Mouse (Mus musculus) sigmoid colon, adult 10 weeks (tissue): ENCODE measurements around the gene Hist1h3h. TPM values are rescaled to one million over a fixed set of nuclear protein-coding genes. Genes with fewer than 3 reads are reported as not detected.

Source experiments
- polyA plus RNA-seq: library from polyadenylated mRNA; stranded (reverse); fragments of 350-450 nt; fragmentation: Illumina TruSeq; extraction: RNeasy Lipid Tissue Mini Kit (QIAGEN cat#74804); gene quantifications from one replicate; pipeline ENCODE4 v1.2.3, GENCODE M21; 2014; ENCODE audit warnings: low read depth, low replicate concordance

Hist1h3h gene
- not detected for polyA plus RNA-seq

DNA sequence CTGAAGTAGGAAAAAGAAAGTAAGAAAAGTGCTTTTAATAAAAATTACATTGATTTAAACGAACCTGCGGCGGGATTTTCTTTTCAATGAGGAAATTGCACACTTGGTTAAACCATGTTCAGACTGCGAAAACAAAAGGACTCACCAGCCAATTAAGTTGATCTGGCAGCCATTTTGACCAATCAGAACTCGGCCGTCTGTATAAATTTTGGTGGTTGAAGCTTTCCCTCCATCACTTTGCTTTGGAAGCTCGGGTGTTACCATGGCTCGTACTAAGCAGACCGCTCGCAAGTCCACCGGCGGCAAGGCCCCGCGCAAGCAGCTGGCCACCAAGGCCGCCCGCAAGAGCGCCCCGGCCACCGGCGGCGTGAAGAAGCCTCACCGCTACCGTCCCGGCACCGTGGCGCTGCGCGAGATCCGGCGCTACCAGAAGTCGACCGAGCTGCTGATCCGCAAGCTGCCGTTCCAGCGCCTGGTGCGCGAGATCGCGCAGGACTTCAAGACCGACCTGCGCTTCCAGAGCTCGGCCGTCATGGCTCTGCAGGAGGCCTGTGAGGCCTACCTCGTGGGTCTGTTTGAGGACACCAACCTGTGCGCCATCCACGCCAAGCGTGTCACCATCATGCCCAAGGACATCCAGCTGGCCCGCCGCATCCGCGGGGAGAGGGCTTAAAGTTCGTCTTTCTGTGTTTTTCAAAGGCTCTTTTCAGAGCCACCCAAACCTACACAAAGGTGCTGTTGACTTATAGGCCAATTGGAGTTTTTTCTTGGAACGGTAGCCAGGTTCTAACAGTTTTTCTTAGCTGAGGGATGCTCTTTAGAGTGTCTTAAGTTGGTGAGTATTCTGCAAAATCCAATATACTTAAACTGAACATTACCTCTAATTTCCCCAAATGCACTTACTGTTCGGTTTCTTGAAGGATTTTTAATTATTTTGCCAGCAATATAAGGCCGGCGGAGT lies at the start of gene Hist1h3h:
TSS of gene Hist1h3h (plus strand) at position 263 of the 961 bp plus-strand sequence.

GRCm38 (mm10) chr13:21677305-21677704 lies 40.2 kb upstream of the Hist1h3h start, which contains the start of gene Olfr1360:
Gene Olfr1360, minus strand, starts transcription at chr13:21677405.

GRCm38 (mm10) chr13:21697811-21698210 lies 19.6 kb upstream of the Hist1h3h start, which contains the start of gene Olfr1359:
Gene Olfr1359, plus strand, starts transcription at chr13:21698111.

DNA sequence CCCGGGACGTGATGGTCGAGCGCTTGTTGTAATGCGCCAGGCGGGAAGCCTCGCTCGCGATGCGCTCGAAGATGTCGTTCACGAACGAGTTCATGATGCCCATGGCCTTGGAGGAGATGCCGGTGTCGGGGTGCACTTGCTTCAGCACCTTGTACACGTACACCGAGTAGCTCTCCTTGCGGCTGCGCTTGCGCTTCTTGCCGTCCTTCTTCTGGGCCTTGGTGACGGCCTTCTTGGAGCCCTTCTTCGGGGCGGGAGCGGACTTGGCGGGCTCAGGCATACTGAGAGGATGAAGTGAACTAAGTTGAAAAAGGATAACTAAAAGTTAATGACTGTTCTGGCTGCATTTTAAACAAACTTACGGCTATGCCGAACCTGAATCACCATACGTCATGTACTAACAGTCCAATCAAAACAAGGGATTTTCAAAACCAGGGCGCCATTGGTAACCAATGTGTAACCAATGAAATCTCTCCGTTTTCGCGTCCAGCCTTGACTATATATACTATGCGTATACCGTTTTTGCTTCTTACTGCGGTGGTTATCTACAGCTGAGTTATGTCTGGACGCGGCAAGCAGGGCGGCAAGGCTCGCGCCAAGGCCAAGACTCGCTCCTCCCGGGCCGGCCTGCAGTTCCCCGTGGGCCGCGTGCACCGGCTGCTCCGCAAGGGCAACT lies 1.5 kb upstream of the Hist1h3h start, which contains the start of the genes Hist1h2bl and Hist1h2ai:
TSS of gene Hist1h2bl (minus strand) at position 280 of the 676 bp plus-strand sequence.
TSS of gene Hist1h2ai (plus strand) at position 559 of the 676 bp plus-strand sequence.

GRCm38 (mm10) chr13:21721757-21722372 lies 4.4 kb downstream of the Hist1h3h start, which contains the start of gene Hist1h2bm:
Gene Hist1h2bm, plus strand, starts transcription at chr13:21722044.

DNA sequence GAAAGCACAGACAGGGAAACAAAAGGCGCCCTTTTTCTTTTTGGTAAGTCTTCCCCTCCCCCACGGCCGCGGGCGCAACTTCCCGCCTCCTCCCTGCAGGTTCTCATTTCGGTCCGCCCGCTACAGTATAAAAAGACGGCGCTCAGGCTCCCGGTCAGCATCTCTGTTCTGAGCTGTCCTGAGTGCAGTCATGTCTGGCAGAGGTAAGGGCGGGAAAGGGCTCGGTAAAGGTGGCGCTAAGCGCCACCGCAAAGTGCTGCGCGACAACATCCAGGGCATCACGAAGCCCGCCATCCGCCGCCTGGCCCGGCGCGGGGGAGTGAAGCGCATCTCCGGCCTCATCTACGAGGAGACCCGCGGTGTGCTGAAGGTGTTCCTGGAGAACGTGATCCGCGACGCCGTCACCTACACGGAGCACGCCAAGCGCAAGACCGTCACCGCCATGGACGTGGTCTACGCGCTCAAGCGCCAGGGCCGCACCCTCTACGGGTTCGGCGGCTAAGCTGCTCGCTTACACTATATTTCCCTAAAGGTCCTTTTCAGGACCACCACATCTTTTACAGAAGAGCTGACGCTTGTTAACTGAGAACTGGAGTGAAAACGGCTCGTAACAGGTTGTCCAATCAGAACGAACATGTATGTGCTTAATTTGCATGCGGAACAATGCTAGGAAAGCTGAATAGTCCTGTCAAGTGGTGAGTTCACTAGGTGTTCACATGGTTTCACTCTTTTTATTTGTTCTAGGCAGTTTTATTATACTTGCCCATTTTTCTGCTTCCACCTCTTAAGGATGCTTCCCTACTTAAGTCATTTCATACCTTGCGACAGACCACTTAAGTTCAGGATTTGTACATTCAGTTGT lies 17.7 kb downstream of the Hist1h3h start, which contains the start of gene Hist1h4j:
TSS of gene Hist1h4j (plus strand) at position 159 of the 862 bp plus-strand sequence.

DNA sequence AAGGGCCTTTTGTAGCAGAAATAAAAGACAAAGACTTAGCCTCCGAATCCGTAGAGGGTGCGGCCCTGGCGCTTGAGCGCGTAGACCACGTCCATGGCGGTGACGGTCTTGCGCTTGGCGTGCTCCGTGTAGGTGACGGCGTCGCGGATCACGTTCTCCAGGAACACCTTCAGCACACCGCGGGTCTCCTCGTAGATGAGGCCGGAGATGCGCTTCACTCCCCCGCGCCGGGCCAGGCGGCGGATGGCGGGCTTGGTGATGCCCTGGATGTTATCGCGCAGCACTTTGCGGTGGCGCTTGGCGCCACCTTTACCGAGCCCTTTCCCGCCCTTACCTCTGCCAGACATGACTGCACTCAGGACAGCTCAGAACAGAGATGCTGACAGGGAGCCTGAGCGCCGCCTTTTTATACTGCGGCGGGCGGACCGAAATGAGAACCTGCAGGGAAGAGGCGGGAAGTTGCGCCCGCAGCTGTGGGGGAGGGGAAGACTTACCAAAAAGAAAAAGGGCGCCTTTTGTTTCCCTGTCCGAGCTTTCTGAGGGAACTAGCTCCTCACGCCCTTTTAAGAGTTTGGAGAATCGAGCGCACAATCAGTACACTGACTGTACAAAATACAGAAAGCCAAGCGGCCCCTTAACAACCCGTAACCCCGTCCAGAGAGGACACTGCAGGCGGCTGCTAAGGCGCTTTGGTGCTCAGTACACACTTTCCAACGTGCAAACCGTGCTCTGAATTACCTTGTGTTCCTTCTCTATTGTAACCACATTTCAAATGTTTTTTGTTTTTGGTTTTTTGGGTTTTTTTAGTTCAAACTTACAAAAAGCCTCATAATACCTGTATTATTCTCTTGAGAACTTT lies 32.9 kb downstream of the Hist1h3h start, which contains the start of gene Hist1h4k:
TSS of gene Hist1h4k (minus strand) at position 347 of the 859 bp plus-strand sequence.

DNA sequence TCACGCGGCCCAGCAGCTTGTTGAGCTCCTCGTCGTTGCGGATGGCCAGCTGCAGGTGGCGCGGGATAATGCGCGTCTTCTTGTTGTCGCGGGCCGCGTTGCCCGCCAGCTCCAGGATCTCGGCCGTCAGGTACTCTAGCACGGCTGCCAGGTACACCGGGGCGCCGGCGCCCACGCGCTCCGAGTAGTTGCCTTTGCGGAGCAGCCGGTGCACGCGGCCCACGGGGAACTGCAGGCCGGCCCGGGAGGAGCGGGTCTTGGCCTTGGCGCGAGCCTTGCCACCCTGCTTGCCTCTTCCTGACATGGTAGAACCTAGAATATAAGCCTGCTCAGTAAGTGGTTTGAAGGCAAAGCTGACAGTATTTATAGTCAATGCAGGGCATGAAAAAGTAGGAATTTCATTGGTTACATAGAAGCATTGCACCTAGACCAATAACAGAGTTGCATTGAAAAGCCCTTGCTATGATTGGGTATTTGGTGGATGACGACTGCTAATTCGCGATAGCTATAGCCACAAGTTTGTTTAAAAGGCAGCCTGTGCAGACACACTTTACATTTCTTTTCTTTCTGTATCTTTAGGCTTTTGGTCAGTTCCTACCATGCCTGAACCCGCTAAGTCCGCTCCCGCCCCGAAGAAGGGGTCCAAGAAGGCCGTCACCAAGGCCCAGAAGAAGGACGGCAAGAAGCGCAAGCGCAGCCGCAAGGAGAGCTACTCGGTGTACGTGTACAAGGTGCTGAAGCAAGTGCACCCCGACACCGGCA lies 36.2 kb downstream of the Hist1h3h start, which contains the start of the genes Hist1h2ak and Hist1h2bn:
TSS of gene Hist1h2ak (minus strand) at position 304 of the 762 bp plus-strand sequence.
TSS of gene Hist1h2bn (plus strand) at position 600 of the 762 bp plus-strand sequence.

Other genes starting within 250 kb of the Hist1h3h start
- 0.50 TPM for gene Nkapl, start 249.2 kb upstream of the Hist1h3h start, polyA plus RNA-seq
- gene Zkscan4, start 238.8 kb upstream of the Hist1h3h start, polyA plus RNA-seq: 0.98 TPM
- not detected for gene Gm10065, start 238.2 kb upstream of the Hist1h3h start, polyA plus RNA-seq
- 4.5 TPM for gene AK157302, start 222.4 kb upstream of the Hist1h3h start, polyA plus RNA-seq
- not detected for gene Gm11273, start 216.2 kb upstream of the Hist1h3h start, polyA plus RNA-seq
- 33.2 TPM for gene Zkscan8, start 186.5 kb upstream of the Hist1h3h start, polyA plus RNA-seq
- not detected for gene Olfr1366, start 174.9 kb upstream of the Hist1h3h start, polyA plus RNA-seq
- not detected for gene Olfr1535, start 157.8 kb upstream of the Hist1h3h start, polyA plus RNA-seq
- gene Olfr1364, start 135.9 kb upstream of the Hist1h3h start, polyA plus RNA-seq: not detected
- gene Olfr1362, start 103.6 kb upstream of the Hist1h3h start, polyA plus RNA-seq: not detected
- not detected for gene Olfr11, start 75.1 kb upstream of the Hist1h3h start, polyA plus RNA-seq
- not detected for gene Olfr1361, start 54.3 kb upstream of the Hist1h3h start, polyA plus RNA-seq
- not detected for gene Olfr1360, start 40.3 kb upstream of the Hist1h3h start, polyA plus RNA-seq
- gene Olfr1359, start 19.5 kb upstream of the Hist1h3h start, polyA plus RNA-seq: not detected
- not detected for gene Hist1h2bl, start 1.5 kb upstream of the Hist1h3h start, polyA plus RNA-seq
- gene Hist1h2ai, start 1.2 kb upstream of the Hist1h3h start, polyA plus RNA-seq: not detected
- gene Hist1h2bm, start 4.4 kb downstream of the Hist1h3h start, polyA plus RNA-seq: not detected
- gene Hist1h4j, start 17.4 kb downstream of the Hist1h3h start, polyA plus RNA-seq: 4.2 TPM
- not detected for gene Hist1h4k, start 32.8 kb downstream of the Hist1h3h start, polyA plus RNA-seq
- not detected for gene Hist1h2ak, start 36.2 kb downstream of the Hist1h3h start, polyA plus RNA-seq
- gene Hist1h2bn, start 36.5 kb downstream of the Hist1h3h start, polyA plus RNA-seq: not detected
- gene Hist1h1b, start 63.0 kb downstream of the Hist1h3h start, polyA plus RNA-seq: not detected
- not detected for gene Hist1h3i, start 65.7 kb downstream of the Hist1h3h start, polyA plus RNA-seq
- gene Hist1h2an, start 69.6 kb downstream of the Hist1h3h start, polyA plus RNA-seq: not detected
- gene Hist1h2bp, start 69.8 kb downstream of the Hist1h3h start, polyA plus RNA-seq: not detected
- gene Hist1h2bq, start 92.5 kb downstream of the Hist1h3h start, polyA plus RNA-seq: 1.1 TPM
- not detected for gene Hist1h2ao, start 92.8 kb downstream of the Hist1h3h start, polyA plus RNA-seq
- not detected for gene Hist1h4m, start 94.1 kb downstream of the Hist1h3h start, polyA plus RNA-seq
- not detected for gene Hist1h4n, start 114.5 kb downstream of the Hist1h3h start, polyA plus RNA-seq
- not detected for gene Hist1h2ap, start 115.8 kb downstream of the Hist1h3h start, polyA plus RNA-seq
- gene Hist1h2br, start 116.1 kb downstream of the Hist1h3h start, polyA plus RNA-seq: 5.3 TPM
- gene Zfp184, start 227.4 kb downstream of the Hist1h3h start, polyA plus RNA-seq: 1.9 TPM